Mouse (Mus musculus): ENCODE measurements around the gene Txndc11. TPM values are rescaled to one million over a fixed set of nuclear protein-coding genes. Genes with fewer than 3 reads are reported as not detected.

The Txndc11 gene
- total and polyA plus RNA-seq, 3 experiments, result 24.9 to 33.7 TPM; not detected in 1

GRCm38 (mm10) chr16:11124110-11124509 is 10.3 kb downstream of the Txndc11 start:
- TF ChIP-seq CHD1 (IDR thresholded peaks at IDR 0.05; ENCODE audit: low read depth, low read length) (no peak), MYC (IDR thresholded peaks at IDR 0.05; ENCODE audit: low read depth, low read length) (no peak), NELFE (IDR thresholded peaks at IDR 0.05; ENCODE audit: low read depth, low read length) (no peak), CHD2 (IDR thresholded peaks at IDR 0.05; ENCODE audit: low read length) (no peak), TAL1 (IDR thresholded peaks at IDR 0.05; ENCODE audit: low read length) (no peak), GABPA (IDR thresholded peaks at IDR 0.05; ENCODE audit: low read depth, low read length) (no peak), MAZ (IDR thresholded peaks at IDR 0.05; ENCODE audit: low read depth, low read length) (no peak), TCF12 (IDR thresholded peaks at IDR 0.05; ENCODE audit: low read depth, low read length) (no peak), ZMIZ1 (IDR thresholded peaks at IDR 0.05; ENCODE audit: low read depth, low read length) (no peak), NRF1 (IDR thresholded peaks at IDR 0.05; ENCODE audit: insufficient read depth, low read depth, low read length, poor library complexity, severe bottlenecking) (no peak), TBP (IDR thresholded peaks at IDR 0.05; ENCODE audit: low read depth, low read length) (no peak), E2F4 (IDR thresholded peaks at IDR 0.05; ENCODE audit: borderline replicate concordance, low read depth, low read length) (no peak), MXI1 (IDR thresholded peaks at IDR 0.05; ENCODE audit: low read depth, low read length) (no peak), SMC3 (IDR thresholded peaks at IDR 0.05; ENCODE audit: low read depth, low read length) (no peak), KAT2A (conservative IDR thresholded peaks at IDR 0.05; ENCODE audit: low read depth, low read length) (no peak), ZNF384 (IDR thresholded peaks at IDR 0.05; ENCODE audit: low read depth, low read length) (no peak), CTCF (IDR thresholded peaks at IDR 0.05 in 2 of 3, conservative IDR thresholded peaks at IDR 0.05 in 1 of 3; ENCODE audit: control insufficient read depth in 1 of 3, insufficient read depth in 1 of 3, low read depth in 2 of 3, low read length in 3 of 3, poor library complexity in 1 of 3, severe bottlenecking in 1 of 3) (no peak), MYB (IDR thresholded peaks at IDR 0.05; ENCODE audit: low read depth, low read length) (no peak), ELF1 (IDR thresholded peaks at IDR 0.05; ENCODE audit: low read depth, low read length) (no peak)

GRCm38 (mm10) chr16:11122625-11123024 is 11.8 kb downstream of the Txndc11 start:
- H3K4me1 ChIP-seq (ENCODE audit: control insufficient read depth in 1 of 2, insufficient read depth in 2 of 2, low read length in 2 of 2), result no peaks in the 10 kb centered on the region
- no peak for DNase-seq (ENCODE audit: low read depth, low spot score)
- H3K9ac ChIP-seq (ENCODE audit: control insufficient read depth, low read depth, low read length, poor library complexity, severe bottlenecking), result no peak overlapping the region
- no peak overlapping the region for H3K27ac ChIP-seq (ENCODE audit: control insufficient read depth, low read depth, low read length)
- no peaks in the 10 kb centered on the region for H3K27me3 ChIP-seq (ENCODE audit: control insufficient read depth in 1 of 2, insufficient read depth in 2 of 2, low read length in 2 of 2)
- no peak for TF ChIP-seq TAL1 (IDR thresholded peaks at IDR 0.05; ENCODE audit: low read length)
- TF ChIP-seq RCOR1 (IDR thresholded peaks at IDR 0.05; ENCODE audit: low read depth, low read length), result no peak
- no peak for TF ChIP-seq MYB (IDR thresholded peaks at IDR 0.05; ENCODE audit: low read depth, low read length)
- no peak for TF ChIP-seq MAFK (IDR thresholded peaks at IDR 0.05; ENCODE audit: borderline replicate concordance, low read depth, low read length)
- no peak for TF ChIP-seq SIN3A (IDR thresholded peaks at IDR 0.05; ENCODE audit: low read length)
- peaks cover 0 to 34% of the 10 kb centered on the region in 2 experiments; a peak in 2 of 4 replicates for H3K36me3 ChIP-seq (ENCODE audit: control insufficient read depth in 1 of 2, insufficient read depth in 2 of 2, low read length in 2 of 2)
- no peaks in the 10 kb centered on the region for H3K9me3 ChIP-seq (replicated peaks; ENCODE audit: insufficient read depth, low read length)
- H3K79me2 ChIP-seq (ENCODE audit: control insufficient read depth, insufficient read depth, low read length, poor library complexity), result no peaks in the 10 kb centered on the region
- no peak overlapping the region for H3K4me3 ChIP-seq (ENCODE audit: control insufficient read depth in 1 of 2, insufficient read depth in 1 of 2, low read depth in 2 of 2, low read length in 2 of 2)

More at GRCm38 (mm10) chr16:11124110-11124509, 10.3 kb downstream of the Txndc11 start:
- no peaks in the 10 kb centered on the region for H3K27me3 ChIP-seq (ENCODE audit: control insufficient read depth in 1 of 2, insufficient read depth in 2 of 2, low read length in 2 of 2)
- H3K4me3 ChIP-seq (ENCODE audit: control insufficient read depth in 1 of 2, insufficient read depth in 1 of 2, low read depth in 2 of 2, low read length in 2 of 2), result no peak overlapping the region
- no peak overlapping the region for H3K9ac ChIP-seq (ENCODE audit: control insufficient read depth, low read depth, low read length, poor library complexity, severe bottlenecking)
- DNase-seq (ENCODE audit: low read depth, low spot score), result no peak
- no peaks in the 10 kb centered on the region for H3K4me1 ChIP-seq (ENCODE audit: control insufficient read depth in 1 of 2, insufficient read depth in 2 of 2, low read length in 2 of 2)
- H3K36me3 ChIP-seq (ENCODE audit: control insufficient read depth in 1 of 2, insufficient read depth in 2 of 2, low read length in 2 of 2), result peaks cover 0 to 37% of the 10 kb centered on the region in 2 experiments; a peak in 2 of 4 replicates
- H3K79me2 ChIP-seq (ENCODE audit: control insufficient read depth, insufficient read depth, low read length, poor library complexity), result 0 out of 2 replicates have a peak, but pooled peaks cover 3% of the 10 kb centered on the region
- H3K27ac ChIP-seq (ENCODE audit: control insufficient read depth, low read depth, low read length), result no peak overlapping the region
- H3K9me3 ChIP-seq (replicated peaks; ENCODE audit: insufficient read depth, low read length), result no peaks in the 10 kb centered on the region
